Mouse (Mus musculus): Measurements from ENCODE around the gene Gm40193.

- TF ChIP-seq E2F4 (IDR thresholded peaks at IDR 0.05; ENCODE audit: insufficient read depth): no peak
- TF ChIP-seq POLR2A (IDR thresholded peaks at IDR 0.05; ENCODE audit: insufficient read length, low read depth): no peak
- TF ChIP-seq CEBPB (IDR thresholded peaks at IDR 0.05; ENCODE audit: insufficient read depth, poor library complexity, severe bottlenecking): no peak
- TF ChIP-seq MYOD1 (IDR thresholded peaks at IDR 0.05; ENCODE audit: control insufficient read depth in 1 of 3, insufficient read length in 2 of 3, low read depth in 2 of 3): no peak
Observed at GRCm38 (mm10) chr11:70513520-70513919, 19.2 kb downstream of the Gm40193 start.
